Mouse (Mus musculus): ENCODE results near the gene Med22. TPM values are rescaled to one million over a fixed set of nuclear protein-coding genes. Genes with fewer than 3 reads are reported as not detected.
"Not testable (repeated sequence)": the region's sequence is repeated elsewhere in the genome, so short reads cannot be mapped to it uniquely, and the experiment has no call there.

Med22 gene
- total RNA-seq, 2 experiments from 2014 or later: 24.4 to 26.5 TPM

GRCm38 (mm10) chr2:26900731-26901130 lies 9.7 kb downstream of the Med22 start:
- intact Hi-C loops (cut with DNase I): loop anchor here (10.0 kb wide), 1 partner anchor 456 kb away; the partner anchor contains the start of gene Sec16a
- no peak for DNase-seq

- DNase-seq: no peak
- intact Hi-C loops (cut with DNase I): no loop called here
These were observed 14.6 kb downstream of the Med22 start for GRCm38 (mm10) chr2:26895898-26896297.

DNA sequence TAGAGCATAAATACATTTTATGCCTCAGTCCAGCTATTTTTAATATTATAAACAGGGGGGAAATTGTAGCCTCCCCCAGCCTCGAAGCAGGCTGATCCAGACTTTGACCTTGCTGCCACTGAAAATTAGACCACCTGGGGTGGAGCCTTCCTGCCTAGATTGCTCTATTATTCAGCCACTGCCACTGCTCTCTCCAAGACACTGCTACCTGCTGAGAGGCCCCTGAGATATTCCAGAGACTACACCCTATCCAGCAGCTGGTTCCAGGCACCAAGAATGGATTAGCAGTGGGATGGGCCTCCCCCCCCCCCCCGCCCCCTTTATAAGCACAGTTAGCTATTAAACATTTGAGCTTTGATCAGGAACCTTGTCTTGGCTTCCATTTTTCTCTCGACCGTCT lies 24.3 kb downstream of the Med22 start:
- DNase-seq; intact Hi-C loops (cut with DNase I): not testable (repeated sequence)

DNA sequence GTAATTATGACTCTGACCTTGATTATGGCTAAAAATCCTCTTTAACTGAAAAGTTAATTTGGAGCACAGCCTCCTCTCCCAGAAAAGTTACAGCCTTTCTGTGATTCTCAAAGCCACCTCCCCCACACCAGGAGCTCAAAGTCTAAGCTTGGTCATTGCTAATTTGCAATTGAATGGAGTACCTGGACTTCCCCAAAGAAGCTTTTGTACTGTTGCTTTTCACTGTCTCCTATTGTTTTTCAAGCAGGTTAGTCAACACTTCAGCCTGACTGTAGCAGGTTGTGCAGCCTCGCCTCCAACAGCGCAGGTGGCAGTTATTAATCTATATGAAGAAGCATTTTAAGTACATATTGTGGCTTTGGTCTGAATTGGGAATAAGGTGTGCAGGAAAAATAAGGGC lies 24.9 kb downstream of the Med22 start:
- DNase-seq; intact Hi-C loops (cut with DNase I): not testable (repeated sequence)

DNA sequence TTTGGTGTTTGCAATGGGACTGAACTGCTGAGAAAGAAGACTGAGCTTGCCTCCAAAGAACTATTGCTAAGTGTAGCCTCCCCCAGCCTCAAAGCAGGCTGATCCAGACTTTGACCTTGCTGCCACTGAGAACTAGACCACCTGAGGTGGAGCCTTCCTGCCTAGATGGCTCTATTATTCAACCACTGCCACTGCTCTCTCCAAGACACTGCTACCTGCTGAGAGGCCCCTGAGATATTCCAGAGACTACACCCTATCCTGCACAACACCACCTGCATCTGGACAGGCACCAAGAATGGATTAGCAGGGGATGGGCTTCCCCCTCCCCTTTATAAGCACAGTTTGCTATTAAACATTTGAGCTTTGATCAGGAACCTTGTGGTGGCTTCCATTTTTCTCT lies 31.9 kb downstream of the Med22 start:
- intact Hi-C loops (cut with DNase I): no loop called here
- DNase-seq: no peak

DNA sequence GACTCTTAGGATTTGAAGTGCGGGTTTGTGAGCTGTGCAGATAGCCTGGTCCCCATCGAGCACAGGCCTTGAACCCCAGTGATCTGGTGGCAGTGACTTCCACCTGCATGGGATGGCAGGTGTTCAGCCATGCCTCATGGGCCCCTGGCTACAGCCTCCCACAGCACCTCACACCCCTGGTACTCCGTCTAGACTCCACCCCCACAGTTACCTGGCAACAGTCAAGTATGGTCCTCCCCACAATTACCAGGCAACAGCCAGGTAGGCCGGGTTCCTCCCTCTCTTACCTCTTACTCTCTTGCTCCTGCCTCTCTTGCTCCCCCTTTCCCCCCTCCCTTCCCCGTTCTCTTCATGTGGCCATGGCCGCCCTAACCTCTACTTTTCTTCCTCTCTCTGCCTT lies 39.8 kb downstream of the Med22 start:
- DNase-seq: no peak
- intact Hi-C loops (cut with DNase I): no loop called here

DNA sequence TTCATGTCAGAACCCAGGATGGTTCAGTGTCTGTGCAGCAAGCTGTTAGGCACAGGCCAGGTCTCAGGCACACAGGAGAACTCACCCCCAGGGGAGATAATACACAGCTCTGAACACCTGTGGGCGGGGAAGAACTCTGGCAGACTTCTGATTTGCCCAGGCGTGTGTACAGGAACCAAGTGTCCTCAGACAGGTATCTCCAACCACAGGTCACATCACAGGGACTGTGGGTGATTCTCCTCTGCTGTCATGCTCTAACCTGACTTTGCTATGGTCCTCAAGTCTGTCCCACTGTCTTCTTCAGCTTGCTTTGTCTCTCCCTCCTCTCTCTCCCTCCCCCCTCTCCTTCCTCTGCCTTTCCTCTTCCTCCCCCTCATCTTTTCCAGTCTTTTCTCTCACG lies 45.6 kb downstream of the Med22 start, which contains the start of gene Abo:
Abo (minus strand) TSS at position 101 of the 400 bp plus-strand sequence.
- no peak for DNase-seq
- intact Hi-C loops (cut with DNase I): no loop called here

DNA sequence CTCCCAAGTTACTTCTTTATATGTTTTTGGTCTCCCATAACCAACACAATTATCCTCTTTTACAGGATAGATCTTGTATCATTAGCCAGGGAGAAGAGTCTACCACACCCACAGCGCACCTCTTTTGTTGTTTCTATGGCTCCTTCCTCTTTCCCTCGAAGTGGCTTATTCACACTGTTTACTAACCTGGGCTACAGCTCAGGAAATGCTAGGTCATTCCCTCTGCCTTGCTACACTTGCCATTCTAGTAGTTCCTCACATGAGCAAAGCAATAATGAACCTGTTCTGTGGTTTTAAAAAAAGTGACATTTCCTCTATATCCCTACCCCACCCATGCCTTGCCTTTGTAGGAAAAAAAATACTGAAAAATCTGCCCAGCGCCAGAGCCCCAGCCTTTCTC lies 47.6 kb downstream of the Med22 start:
- intact Hi-C loops (cut with DNase I): no loop called here
- DNase-seq: no peak

Other genes with a start within 250 kb of the Med22 start
- not detected for gene Lcn4, start 239.4 kb downstream of the Med22 start, total RNA-seq (2021)
- gene Abo, start 45.7 kb downstream of the Med22 start, total RNA-seq (2021): not detected
- gene Surf6, start 7.8 kb downstream of the Med22 start, total RNA-seq (2021): 10 to 100 TPM; 11.3 to 12.3 TPM
- gene Rpl7a, start 87 bp upstream of the Med22 start, total RNA-seq (2021): 100 to 1,000 TPM; 272 to 313 TPM
- gene Surf2, start 5.7 kb upstream of the Med22 start, total RNA-seq (2021): 10 to 100 TPM; 14.3 to 15.0 TPM
- gene Surf1, start 5.9 kb upstream of the Med22 start, total RNA-seq (2021): 10 to 100 TPM; 44.3 to 45.3 TPM
- gene Surf4, start 23.3 kb upstream of the Med22 start, total RNA-seq (2021): 10 to 100 TPM; 84.7 to 88.7 TPM
- gene Stkld1, start 23.4 kb upstream of the Med22 start, total RNA-seq (2021): under 1 TPM in 1 of 2 experiments, not detected in 1; 0.29 TPM
- 10 to 100 TPM; 13.6 to 16.4 TPM for gene Rexo4, start 53.7 kb upstream of the Med22 start, total RNA-seq (2021)
- not detected for gene Adamts13, start 62.7 kb upstream of the Med22 start, total RNA-seq (2021)
- 10 to 100 TPM; 32.4 to 37.2 TPM for gene Cacfd1, start 99.2 kb upstream of the Med22 start, total RNA-seq (2021)
- gene Slc2a6, start 117.3 kb upstream of the Med22 start, total RNA-seq (2021): under 1 TPM; 0.41 TPM
- not detected for gene Mymk, start 161.5 kb upstream of the Med22 start, total RNA-seq (2021)
- gene Adamtsl2, start 168.7 kb upstream of the Med22 start, total RNA-seq (2021): 10 to 100 TPM; 27.9 to 36.3 TPM
- under 1 TPM; 0.38 to 0.51 TPM for gene Fam163b, start 231.8 kb upstream of the Med22 start, total RNA-seq (2021)